Mouse (Mus musculus) small intestine, adult 2 months (tissue): ENCODE measurements at regions not wholly inside any gene's neighbourhood (a gene's known extent, or its start where the extent isn't known, plus 50 kb on each side); places are given as distances from the start of the nearest gene placed in this dataset.

Source experiments
- CTCF ChIP-seq: fragments of 200-500 bp; IDR thresholded peaks from 2 replicates; pipeline ENCODE4 v1.5.1; 2012; ENCODE audit warnings: low read depth, mild to moderate bottlenecking, control low read depth, inconsistent platforms, low read length, moderate library complexity, mixed read lengths; ENCODE audit not compliant: insufficient replicate concordance, insufficient read length; ENCODE audit errors: extremely low read depth
- POLR2A ChIP-seq: fragments of 200-500 bp; IDR thresholded peaks from 2 replicates; pipeline ENCODE4 v1.6.1; 2012; ENCODE audit warnings: low read depth, mild to moderate bottlenecking, control low read depth, inconsistent platforms, low read length, moderate library complexity

DNA sequence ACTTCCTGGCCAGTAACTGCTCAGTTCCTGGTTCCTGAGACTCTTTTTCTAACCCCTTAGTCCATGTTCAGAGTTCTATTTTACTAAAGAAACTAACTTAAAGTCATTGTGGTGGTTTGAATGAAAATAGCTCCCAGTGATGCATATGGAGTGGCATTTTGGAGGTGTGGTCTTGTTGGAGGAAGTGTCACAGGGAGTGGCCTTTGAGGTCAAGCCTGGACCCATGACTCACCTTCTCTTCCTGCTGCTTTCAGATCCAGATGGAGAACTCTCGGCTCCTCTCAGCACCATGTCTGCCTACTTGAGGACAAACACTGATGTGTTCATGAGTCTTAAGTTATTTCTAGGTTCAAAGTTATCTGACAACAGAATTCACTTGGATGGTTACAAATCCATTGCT, 111.8 kb upstream of the Mon1b start:
- TF ChIP-seq POLR2A (no peak), CTCF (no peak)
